Mouse (Mus musculus): ENCODE data around the gene Ogdh. TPM values are rescaled to one million over a fixed set of nuclear protein-coding genes. Genes with fewer than 3 reads are reported as not detected.
"Not testable (repeated sequence)": the region's sequence is repeated elsewhere in the genome, so short reads cannot be mapped to it uniquely, and the experiment has no call there.

The Ogdh gene
- polyA plus RNA-seq (2014; fragmentation: Nextera tagmentation; extraction: Ambion mirVana), result 123 and 130 TPM in 2 replicates

DNA sequence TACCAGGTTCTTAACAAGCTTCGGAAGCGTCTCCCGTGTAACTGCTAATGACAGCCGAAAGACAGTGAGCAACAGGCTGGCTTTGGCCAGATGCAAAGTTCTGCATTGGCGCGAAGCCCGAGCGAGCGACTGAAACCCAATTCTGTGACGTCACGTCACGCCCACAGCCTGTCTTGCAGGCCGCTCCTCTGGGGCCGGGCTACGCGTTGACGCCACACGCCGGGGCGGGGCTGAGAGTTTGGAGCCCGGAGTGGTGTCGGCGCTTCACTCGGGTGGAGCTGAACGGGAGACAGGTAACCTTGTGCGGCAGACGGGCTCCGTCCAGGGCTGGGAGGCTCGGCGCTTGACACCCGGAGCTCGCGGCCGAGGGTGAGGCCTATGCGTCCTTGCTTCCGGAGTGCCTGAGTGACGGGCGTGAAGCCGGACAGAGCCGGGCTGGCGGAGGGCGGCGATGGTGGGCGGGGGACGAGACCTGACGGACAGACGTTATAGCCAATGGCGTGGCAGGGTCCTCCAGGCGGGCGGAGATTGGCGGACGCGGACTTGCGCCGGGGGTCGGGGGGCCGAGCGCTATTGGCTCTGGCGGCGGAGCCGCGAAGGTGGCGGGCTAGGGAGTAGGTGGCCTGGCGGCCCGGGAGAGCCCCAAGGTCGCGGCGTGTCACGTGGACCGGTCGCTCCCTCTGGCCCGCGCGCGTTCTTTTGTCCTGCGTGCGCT lies at the start of gene Ogdh:
TSS of gene Ogdh (plus strand) at position 233 of the 715 bp plus-strand sequence.
- no peaks in the 10 kb centered on the region for H3K36me3 ChIP-seq (replicated peaks; ENCODE audit: control insufficient read depth, insufficient read depth)
- H3K27me3 ChIP-seq (ENCODE audit: control insufficient read depth, insufficient read depth, low read length), result no peaks in the 10 kb centered on the region
- under 1% methylated on average over 71 of the region's 77 CpGs for WGBS
- peak within 1 kb of the TSS; percentile 92 for H3K27ac ChIP-seq
- ATAC-seq (ENCODE audit: low FRiP score) (peak; percentile 98), DNase-seq (ENCODE audit: low spot score) (peak; percentile 99)
- H3K9ac ChIP-seq, result peak within 1 kb of the TSS; percentile 77
- H3K9me3 ChIP-seq (ENCODE audit: control insufficient read depth, low read length), result no peaks in the 10 kb centered on the region
- H3K4me2 ChIP-seq (replicated peaks), result peak within 1 kb of the TSS; percentile 79
- peak within 1 kb of the TSS; percentile 87 for H3K4me3 ChIP-seq (replicated peaks; ENCODE audit: low read length)
- peaks cover 11% of the 10 kb centered on the region for H3K4me1 ChIP-seq (replicated peaks; ENCODE audit: control insufficient read depth, insufficient read depth, low read length)

DNA sequence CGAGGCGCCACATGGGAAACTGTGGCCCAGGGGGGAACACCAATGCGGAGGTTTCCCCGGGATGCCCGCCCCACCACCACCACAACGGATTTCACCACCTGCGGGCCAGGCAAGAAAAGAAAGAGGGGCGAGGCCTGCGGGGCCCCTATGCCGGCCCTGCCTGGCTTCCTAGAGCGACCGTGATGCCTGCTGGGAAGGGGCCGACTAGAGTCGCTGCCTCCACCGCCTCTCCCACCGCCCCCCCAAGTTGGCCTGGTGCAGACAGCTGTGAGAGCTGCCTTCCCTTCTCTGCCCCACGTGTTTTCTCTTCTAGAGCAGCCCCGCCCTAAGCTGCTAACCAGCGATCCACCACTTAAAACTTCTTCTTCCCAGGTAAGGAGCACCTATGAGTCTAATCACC lies 46.7 kb upstream of the Ogdh start:
- Histone ChIP-seq H3K27me3 (ENCODE audit: control insufficient read depth, insufficient read depth, low read length) (no peaks in the 10 kb centered on the region), H3K9ac (no peak overlapping the region), H3K36me3 (replicated peaks; ENCODE audit: control insufficient read depth, insufficient read depth) (no peaks in the 10 kb centered on the region), H3K9me3 (ENCODE audit: control insufficient read depth, low read length) (no peaks in the 10 kb centered on the region), H3K4me1 (replicated peaks; ENCODE audit: control insufficient read depth, insufficient read depth, low read length) (no peaks in the 10 kb centered on the region), H3K27ac (no peak overlapping the region), H3K4me3 (replicated peaks; ENCODE audit: low read length) (no peak overlapping the region), H3K4me2 (replicated peaks) (no peak overlapping the region)
- DNase-seq (ENCODE audit: low spot score) (no peak), ATAC-seq (ENCODE audit: low FRiP score) (no peak)
- WGBS, result 41% methylated on average over 19 of the region's 19 CpGs

DNA sequence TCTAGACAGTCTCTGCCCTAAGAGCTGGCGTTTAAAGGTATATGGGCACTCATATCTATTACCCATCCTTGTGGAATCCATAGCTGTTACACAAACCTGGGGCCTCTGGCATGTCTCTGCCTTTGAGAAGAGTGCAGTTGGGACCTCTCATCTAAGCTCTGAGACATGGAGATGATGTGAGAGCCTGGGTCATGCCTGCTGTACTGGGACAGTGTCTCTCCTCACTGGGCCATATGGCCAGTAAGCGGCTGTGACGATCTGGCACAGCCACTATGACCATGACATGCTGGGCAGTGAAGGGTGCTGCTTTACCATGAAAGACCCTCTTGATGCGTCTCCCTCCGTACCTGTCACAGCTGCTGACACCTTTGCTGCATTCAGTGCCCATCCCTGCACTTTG lies 39.2 kb upstream of the Ogdh start:
- 91% methylated on average over 5 of the region's 5 CpGs for WGBS

DNA sequence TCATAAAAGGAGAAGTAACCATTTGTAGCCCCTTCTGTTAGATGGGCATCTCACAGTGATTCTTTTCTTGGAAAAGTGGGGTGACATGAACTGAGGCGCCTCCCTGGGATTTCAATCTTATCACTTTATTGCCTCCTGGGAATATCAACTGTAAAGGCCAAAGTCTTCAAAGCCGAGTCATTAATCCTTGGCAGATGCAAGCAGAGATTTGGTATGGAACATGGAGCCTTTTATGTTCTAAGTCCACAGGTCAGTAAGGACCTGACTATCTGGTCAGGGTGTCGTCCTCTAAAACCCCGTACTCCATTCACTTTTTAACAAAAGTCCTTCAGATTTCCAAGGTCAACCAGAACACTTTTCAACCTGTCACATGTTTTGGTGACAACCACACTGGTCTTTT lies 38.6 kb upstream of the Ogdh start:
- Histone ChIP-seq H3K27ac (no peak overlapping the region), H3K4me1 (replicated peaks; ENCODE audit: control insufficient read depth, insufficient read depth, low read length) (no peaks in the 10 kb centered on the region), H3K4me2 (replicated peaks) (no peak overlapping the region), H3K9me3 (ENCODE audit: control insufficient read depth, low read length) (no peaks in the 10 kb centered on the region), H3K9ac (no peak overlapping the region), H3K27me3 (ENCODE audit: control insufficient read depth, insufficient read depth, low read length) (no peaks in the 10 kb centered on the region), H3K36me3 (replicated peaks; ENCODE audit: control insufficient read depth, insufficient read depth) (peaks cover 6% of the 10 kb centered on the region; the same call in 1 of the 2 replicates), H3K4me3 (replicated peaks; ENCODE audit: low read length) (no peak overlapping the region)
- ATAC-seq (ENCODE audit: low FRiP score) (no peak), DNase-seq (ENCODE audit: low spot score) (no peak)
- WGBS, result 92% methylated on average over 4 of the region's 4 CpGs

More for the DNA sequence above, 39.2 kb upstream of the Ogdh start:
- ATAC-seq (ENCODE audit: low FRiP score) (no peak), DNase-seq (ENCODE audit: low spot score) (no peak)
- Histone ChIP-seq H3K4me1 (replicated peaks; ENCODE audit: control insufficient read depth, insufficient read depth, low read length) (no peaks in the 10 kb centered on the region), H3K36me3 (replicated peaks; ENCODE audit: control insufficient read depth, insufficient read depth) (0 out of 2 replicates have a peak, but pooled peaks cover under 1% of the 10 kb centered on the region), H3K9me3 (ENCODE audit: control insufficient read depth, low read length) (no peaks in the 10 kb centered on the region), H3K4me3 (replicated peaks; ENCODE audit: low read length) (no peak overlapping the region), H3K9ac (no peak overlapping the region), H3K27me3 (ENCODE audit: control insufficient read depth, insufficient read depth, low read length) (no peaks in the 10 kb centered on the region), H3K27ac (no peak overlapping the region), H3K4me2 (replicated peaks) (no peak overlapping the region)

- not testable (repeated sequence) for ATAC-seq (ENCODE audit: low FRiP score); H3K4me3 ChIP-seq (replicated peaks; ENCODE audit: low read length)
- 99% methylated on average over 2 of the region's 2 CpGs for WGBS
These were observed 36.8 kb upstream of the Ogdh start for GRCm38 (mm10) chr11:6254602-6255001.

DNA sequence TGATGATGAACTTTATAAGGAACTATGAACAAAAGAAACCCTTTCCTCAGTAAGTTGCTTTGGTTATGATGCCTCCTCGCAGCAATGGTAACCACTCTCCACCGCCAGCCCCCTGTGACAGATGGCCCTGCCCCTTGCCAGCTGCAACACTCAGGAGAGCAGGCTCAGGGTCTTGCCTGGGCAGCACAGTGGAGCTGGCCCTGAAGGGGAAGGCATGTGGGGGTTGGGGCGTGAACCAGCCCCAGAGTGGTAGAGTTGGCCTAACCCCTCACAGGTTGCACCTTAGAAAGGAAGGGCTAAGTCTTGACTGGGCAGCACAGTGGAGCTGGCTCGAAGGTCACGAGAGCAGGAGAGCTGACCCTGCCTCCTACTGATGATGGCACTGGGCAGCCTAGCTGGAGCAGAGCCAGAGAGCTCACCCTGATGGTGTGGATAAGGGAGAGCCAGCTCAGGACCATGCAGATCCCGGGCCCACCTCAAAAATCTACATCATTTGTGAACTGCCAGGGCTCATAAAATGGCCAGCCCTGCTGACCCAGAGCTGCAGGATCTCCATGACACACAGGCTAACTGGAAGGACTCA lies 34.9 kb upstream of the Ogdh start:
- ATAC-seq (ENCODE audit: low FRiP score) (0 out of 2 replicates have a peak, but pooled peaks have one; percentile 44), DNase-seq (ENCODE audit: low spot score) (no peak)
- Histone ChIP-seq H3K27me3 (ENCODE audit: control insufficient read depth, insufficient read depth, low read length) (no peaks in the 10 kb centered on the region), H3K9ac (no peak overlapping the region), H3K4me2 (replicated peaks) (no peak overlapping the region), H3K4me3 (replicated peaks; ENCODE audit: low read length) (no peak overlapping the region), H3K27ac (no peak overlapping the region), H3K36me3 (replicated peaks; ENCODE audit: control insufficient read depth, insufficient read depth) (peaks cover 42% of the 10 kb centered on the region), H3K9me3 (ENCODE audit: control insufficient read depth, low read length) (no peaks in the 10 kb centered on the region), H3K4me1 (replicated peaks; ENCODE audit: control insufficient read depth, insufficient read depth, low read length) (no peaks in the 10 kb centered on the region)
- WGBS, result 76% methylated on average over 6 of the region's 6 CpGs

More at GRCm38 (mm10) chr11:6254602-6255001, 36.8 kb upstream of the Ogdh start:
- H3K4me2 ChIP-seq (replicated peaks); DNase-seq (ENCODE audit: low spot score); H3K27ac ChIP-seq; H3K27me3 ChIP-seq (ENCODE audit: control insufficient read depth, insufficient read depth, low read length); H3K9ac ChIP-seq; H3K4me1 ChIP-seq (replicated peaks; ENCODE audit: control insufficient read depth, insufficient read depth, low read length); H3K9me3 ChIP-seq (ENCODE audit: control insufficient read depth, low read length): not testable (repeated sequence)
- H3K36me3 ChIP-seq (replicated peaks; ENCODE audit: control insufficient read depth, insufficient read depth), result peaks cover 23% of the 10 kb centered on the region

DNA sequence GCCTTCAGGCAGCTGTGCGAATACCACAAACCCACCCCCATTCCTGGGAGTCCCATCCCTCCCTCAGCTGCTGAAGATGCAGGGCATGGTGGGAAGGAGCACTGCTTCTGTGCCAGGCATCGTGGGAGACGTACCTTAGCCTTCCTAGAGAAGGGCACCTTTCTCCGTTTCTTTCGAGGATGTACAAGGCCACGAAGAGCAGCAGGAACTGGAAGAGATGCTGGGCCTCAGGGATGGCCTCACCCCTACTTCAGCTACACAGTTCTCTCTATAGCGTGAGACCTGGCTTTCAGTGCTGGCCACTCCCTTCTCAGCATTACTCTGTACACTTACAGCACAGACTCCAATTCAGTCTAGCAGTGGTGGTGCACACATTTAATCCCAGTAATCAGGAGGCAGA lies 32.0 kb upstream of the Ogdh start:
- no peaks in the 10 kb centered on the region for H3K27me3 ChIP-seq (ENCODE audit: control insufficient read depth, insufficient read depth, low read length)
- WGBS, result 95% methylated on average over 7 of the region's 7 CpGs
- no peak for ATAC-seq (ENCODE audit: low FRiP score)

DNA sequence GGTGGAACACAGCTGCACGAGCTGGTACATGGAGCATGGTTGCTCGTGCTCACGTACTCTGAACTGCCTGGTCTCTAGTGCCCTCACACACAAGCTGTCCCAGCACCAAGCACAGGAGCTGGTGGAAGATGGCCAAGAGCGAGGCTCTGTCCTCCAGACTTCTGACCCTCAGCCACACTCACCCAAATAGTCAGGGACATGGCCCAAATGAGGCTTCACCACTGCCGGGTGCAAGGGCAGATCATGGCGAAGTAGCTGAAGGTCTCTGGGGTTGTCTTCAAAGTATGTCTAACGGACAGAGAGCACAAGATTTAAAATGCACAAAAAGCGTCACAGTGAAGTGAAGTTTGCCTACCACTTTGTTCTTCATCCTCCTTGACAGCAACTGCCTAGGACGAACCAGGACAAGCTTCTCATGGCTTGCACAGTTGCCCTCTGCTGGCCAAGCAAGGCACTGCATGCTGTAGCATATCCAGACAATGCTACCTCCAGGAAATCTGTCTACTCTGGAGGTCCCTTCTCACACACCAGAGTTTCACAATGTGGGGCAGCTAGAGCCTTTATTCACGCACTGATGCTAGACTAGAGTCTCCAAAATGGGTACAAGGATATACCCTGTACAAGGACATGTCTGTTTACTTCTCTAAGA lies 29.9 kb upstream of the Ogdh start:
- 80% methylated on average over 10 of the region's 10 CpGs for WGBS
- Histone ChIP-seq H3K4me1 (replicated peaks; ENCODE audit: control insufficient read depth, insufficient read depth, low read length) (peaks cover 4% of the 10 kb centered on the region; the same call in 1 of the 2 replicates), H3K27me3 (ENCODE audit: control insufficient read depth, insufficient read depth, low read length) (no peaks in the 10 kb centered on the region), H3K9me3 (ENCODE audit: control insufficient read depth, low read length) (no peaks in the 10 kb centered on the region), H3K36me3 (replicated peaks; ENCODE audit: control insufficient read depth, insufficient read depth) (peaks cover 91% of the 10 kb centered on the region), H3K4me2 (replicated peaks) (no peak overlapping the region), H3K27ac (no peak overlapping the region), H3K9ac (no peak overlapping the region), H3K4me3 (replicated peaks; ENCODE audit: low read length) (no peak overlapping the region)
- DNase-seq (ENCODE audit: low spot score), result peak; percentile 86
- peak; percentile 41; the same call in 1 of the 2 replicates for ATAC-seq (ENCODE audit: low FRiP score)

More for the DNA sequence above, 32.0 kb upstream of the Ogdh start:
- H3K27ac ChIP-seq, result no peak overlapping the region
- no peaks in the 10 kb centered on the region for H3K4me1 ChIP-seq (replicated peaks; ENCODE audit: control insufficient read depth, insufficient read depth, low read length)
- peaks cover 70% of the 10 kb centered on the region for H3K36me3 ChIP-seq (replicated peaks; ENCODE audit: control insufficient read depth, insufficient read depth)
- no peak for DNase-seq (ENCODE audit: low spot score)
- no peaks in the 10 kb centered on the region for H3K9me3 ChIP-seq (ENCODE audit: control insufficient read depth, low read length)
- no peak overlapping the region for H3K4me2 ChIP-seq (replicated peaks)
- H3K4me3 ChIP-seq (replicated peaks; ENCODE audit: low read length), result no peak overlapping the region
- H3K9ac ChIP-seq, result no peak overlapping the region

- H3K36me3 ChIP-seq (replicated peaks; ENCODE audit: control insufficient read depth, insufficient read depth), result peaks cover 72% of the 10 kb centered on the region
- H3K27ac ChIP-seq, result no peak overlapping the region
- peak overlapping the region; percentile 92 for H3K4me3 ChIP-seq (replicated peaks; ENCODE audit: low read length)
- DNase-seq (ENCODE audit: low spot score) (no peak), ATAC-seq (ENCODE audit: low FRiP score) (no peak)
- no peaks in the 10 kb centered on the region for H3K27me3 ChIP-seq (ENCODE audit: control insufficient read depth, insufficient read depth, low read length)
- no peaks in the 10 kb centered on the region for H3K9me3 ChIP-seq (ENCODE audit: control insufficient read depth, low read length)
- 67% methylated on average over 9 of the region's 9 CpGs for WGBS
- H3K4me2 ChIP-seq (replicated peaks), result peak overlapping the region; percentile 94
- peak overlapping the region; percentile 84 for H3K9ac ChIP-seq
- peaks cover 10% of the 10 kb centered on the region; the same call in 1 of the 2 replicates for H3K4me1 ChIP-seq (replicated peaks; ENCODE audit: control insufficient read depth, insufficient read depth, low read length)
These were observed 24.8 kb upstream of the Ogdh start for GRCm38 (mm10) chr11:6266621-6267020.

Measured in hindbrain, embryonic 14.5 days (tissue).